ENCODE assay signal across 1 mouse cellular context in the genomic region with DNA sequence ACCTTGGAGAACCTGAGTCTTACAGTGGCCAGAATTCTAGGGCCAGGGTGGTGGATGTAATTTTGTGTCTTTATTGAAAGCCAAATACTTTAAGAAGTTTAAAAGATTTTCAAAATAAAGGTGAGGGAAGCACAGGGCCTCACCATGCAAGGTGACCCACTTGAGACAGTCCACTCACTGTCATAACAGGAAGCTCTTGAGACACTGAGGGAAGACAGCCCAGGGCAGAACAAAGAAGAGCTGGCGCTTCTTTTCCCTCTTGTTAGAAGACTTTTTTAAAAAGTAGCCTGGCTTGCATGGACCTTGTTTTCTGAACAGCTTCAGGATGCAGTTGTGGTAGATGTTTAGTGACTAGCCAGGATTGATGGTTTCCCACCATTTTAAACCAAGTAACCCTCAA.
TF ChIP-seq lines count a peak whose summit lies in the region.

No protein-coding gene starts in this region.

TF ChIP-seq in MEL, 35 proteins besides CTCF, POLR2A, EP300 and RAD21:
- TF ChIP-seq TAL1 (IDR thresholded peaks at IDR 0.05; ENCODE audit: low read length) (no peak), NRF1 (IDR thresholded peaks at IDR 0.05; ENCODE audit: insufficient read depth, low read depth, low read length, poor library complexity, severe bottlenecking) (no peak), POLR2AphosphoS2 (IDR thresholded peaks at IDR 0.05; ENCODE audit: low read length) (no peak), GABPA (IDR thresholded peaks at IDR 0.05; ENCODE audit: low read depth, low read length) (no peak), ZKSCAN1 (IDR thresholded peaks at IDR 0.05; ENCODE audit: low read depth, low read length) (no peak), ZC3H11A (IDR thresholded peaks at IDR 0.05; ENCODE audit: low read depth, low read length) (no peak), CHD2 (IDR thresholded peaks at IDR 0.05; ENCODE audit: low read length) (no peak), TBP (IDR thresholded peaks at IDR 0.05; ENCODE audit: low read depth, low read length) (no peak)
